Mouse (Mus musculus): Measurements from ENCODE around the gene Gimap4. TPM values are rescaled to one million over a fixed set of nuclear protein-coding genes. Genes with fewer than 3 reads are reported as not detected.

Gene Gimap4
- polyA plus RNA-seq (2011; ENCODE audit: insufficient read depth, insufficient read length, low replicate concordance, missing spikeins) = 20.7 and 41.0 TPM in 2 replicates

- H3K4me1 ChIP-seq (ENCODE audit: control insufficient read depth, insufficient read depth, low read length) = peaks cover 3% of the 10 kb centered on the region; the same call in 1 of the 2 replicates
These were observed at the start of gene Gimap4 for GRCm38 (mm10) chr6:48684319-48684718. Gimap4 (plus strand) TSS chr6:48684549.

DNA sequence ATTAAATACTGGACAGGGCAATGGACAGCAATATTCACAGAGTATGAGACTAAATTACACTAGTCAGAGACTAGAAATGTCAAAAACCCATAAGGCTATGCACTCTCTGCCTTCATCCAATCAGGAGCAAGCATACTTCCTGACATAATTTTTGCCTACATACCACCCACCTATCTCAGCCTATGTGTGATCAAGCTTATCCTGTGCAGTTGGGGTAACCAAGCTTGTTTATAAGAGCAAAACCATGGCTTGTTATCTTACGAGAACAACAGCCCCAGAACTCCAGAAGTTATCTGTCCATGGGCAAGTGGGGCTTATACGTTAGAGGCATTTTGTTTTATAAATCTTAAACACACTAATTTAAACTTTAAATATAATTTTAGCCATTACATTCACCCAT is 49.2 kb upstream of the Gimap4 start:
- H3K4me1 ChIP-seq (ENCODE audit: control insufficient read depth, insufficient read depth, low read length) = no peaks in the 10 kb centered on the region
- H3K4me3 ChIP-seq (replicated peaks; ENCODE audit: control insufficient read depth, low read depth, low read length) = no peak overlapping the region
- TF ChIP-seq CTCF (IDR thresholded peaks at IDR 0.05; ENCODE audit: control insufficient read depth, insufficient read depth, low read length) = no peak
- no peak for TF ChIP-seq POLR2A (IDR thresholded peaks at IDR 0.05; ENCODE audit: borderline replicate concordance, control insufficient read depth, low read depth, low read length)
- 63% methylated on average over 2 of the region's 2 CpGs for WGBS
- no peak overlapping the region for H3K27ac ChIP-seq (ENCODE audit: control insufficient read depth, insufficient read depth, low read depth, low read length, poor library complexity)

More at GRCm38 (mm10) chr6:48684319-48684718, at the start of gene Gimap4:
- H3K27ac ChIP-seq (ENCODE audit: control insufficient read depth, insufficient read depth, low read depth, low read length, poor library complexity) = peak within 1 kb of the TSS; percentile 41; the same call in 1 of the 2 replicates
- peak within 1 kb of the TSS; percentile 58 for H3K4me3 ChIP-seq (replicated peaks; ENCODE audit: control insufficient read depth, low read depth, low read length)
- no peak for TF ChIP-seq POLR2A (IDR thresholded peaks at IDR 0.05; ENCODE audit: borderline replicate concordance, control insufficient read depth, low read depth, low read length)
- no peak for TF ChIP-seq CTCF (IDR thresholded peaks at IDR 0.05; ENCODE audit: control insufficient read depth, insufficient read depth, low read length)
- 32% methylated on average over 5 of the region's 5 CpGs for whole genome bisulfite sequencing

- TF ChIP-seq POLR2A (IDR thresholded peaks at IDR 0.05; ENCODE audit: borderline replicate concordance, control insufficient read depth, low read depth, low read length) = no peak
- no peaks in the 10 kb centered on the region for H3K4me1 ChIP-seq (ENCODE audit: control insufficient read depth, insufficient read depth, low read length)
- 85% methylated on average over 6 of the region's 6 CpGs for WGBS
- H3K27ac ChIP-seq (ENCODE audit: control insufficient read depth, insufficient read depth, low read depth, low read length, poor library complexity) = no peak overlapping the region
- H3K4me3 ChIP-seq (replicated peaks; ENCODE audit: control insufficient read depth, low read depth, low read length) = no peak overlapping the region
These were observed 47.8 kb upstream of the Gimap4 start for GRCm38 (mm10) chr6:48636515-48636914.

DNA sequence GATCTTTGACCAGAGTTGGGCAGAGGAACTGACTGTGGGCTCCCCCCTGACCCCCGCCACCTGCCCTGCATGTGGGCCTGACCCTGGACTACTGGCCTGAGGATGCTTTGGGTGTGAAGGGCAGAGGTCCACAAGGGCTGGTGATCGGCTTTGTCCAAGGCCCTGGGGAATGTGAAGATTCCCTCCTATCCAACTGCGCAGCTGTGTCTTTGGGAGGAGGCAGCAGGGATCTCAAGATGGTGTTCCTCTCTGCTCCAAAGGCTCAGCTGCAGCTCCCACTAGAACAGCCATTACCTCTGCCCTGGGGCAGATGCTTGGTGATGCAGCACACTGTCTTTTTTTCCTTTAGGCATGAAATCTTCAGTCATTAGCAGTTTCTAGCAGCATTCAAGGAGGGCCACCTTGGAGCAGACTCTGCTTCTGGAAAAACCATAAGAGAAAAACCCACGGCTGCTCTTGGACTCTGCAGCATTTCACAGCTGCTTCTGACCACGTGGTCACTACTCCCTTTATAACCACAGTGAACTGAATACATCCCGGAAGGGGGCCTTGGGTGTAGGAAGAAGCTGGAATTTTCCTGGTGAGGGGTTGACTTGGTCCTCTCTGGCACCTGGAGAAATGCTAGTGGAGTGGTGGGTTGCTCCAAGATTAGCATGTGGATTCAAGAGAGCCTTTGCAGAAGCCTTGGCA is 46.4 kb upstream of the Gimap4 start:
- Histone ChIP-seq H3K4me3 (replicated peaks; ENCODE audit: control insufficient read depth, low read depth, low read length) (no peak overlapping the region), H3K4me1 (ENCODE audit: control insufficient read depth, insufficient read depth, low read length) (no peaks in the 10 kb centered on the region), H3K27ac (ENCODE audit: control insufficient read depth, insufficient read depth, low read depth, low read length, poor library complexity) (no peak overlapping the region)
- 70% methylated on average over 6 of the region's 6 CpGs for WGBS
- TF ChIP-seq POLR2A (IDR thresholded peaks at IDR 0.05; ENCODE audit: borderline replicate concordance, control insufficient read depth, low read depth, low read length) (no peak), CTCF (IDR thresholded peaks at IDR 0.05; ENCODE audit: control insufficient read depth, insufficient read depth, low read length) (no peak)

DNA sequence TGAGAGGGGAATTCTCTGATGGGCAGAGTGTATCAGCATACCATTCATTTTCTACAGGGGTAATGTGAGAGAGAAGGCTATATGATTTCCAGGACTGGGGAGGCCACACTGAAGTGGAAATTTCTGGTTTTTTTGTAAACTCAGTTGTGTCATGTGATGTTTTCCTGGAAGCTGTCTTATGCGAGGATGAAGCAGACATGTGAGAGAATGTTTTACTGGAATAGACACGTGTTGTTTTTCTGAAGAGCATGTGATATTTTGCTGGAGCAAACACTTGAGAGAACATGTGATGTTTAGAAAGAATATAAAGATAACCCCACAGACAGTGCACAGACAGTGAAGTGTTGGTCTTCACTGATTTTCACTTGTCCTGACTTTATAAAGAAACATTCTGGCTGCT is 45.8 kb upstream of the Gimap4 start:
- 73% methylated on average over 2 of the region's 2 CpGs for WGBS
- TF ChIP-seq CTCF (IDR thresholded peaks at IDR 0.05; ENCODE audit: control insufficient read depth, insufficient read depth, low read length) (no peak), POLR2A (IDR thresholded peaks at IDR 0.05; ENCODE audit: borderline replicate concordance, control insufficient read depth, low read depth, low read length) (no peak)
- H3K4me1 ChIP-seq (ENCODE audit: control insufficient read depth, insufficient read depth, low read length) = no peaks in the 10 kb centered on the region
- no peak overlapping the region for H3K4me3 ChIP-seq (replicated peaks; ENCODE audit: control insufficient read depth, low read depth, low read length)
- H3K27ac ChIP-seq (ENCODE audit: control insufficient read depth, insufficient read depth, low read depth, low read length, poor library complexity) = no peak overlapping the region

GRCm38 (mm10) chr6:48641391-48641790 is 43.0 kb upstream of the Gimap4 start:
- TF ChIP-seq POLR2A (IDR thresholded peaks at IDR 0.05; ENCODE audit: borderline replicate concordance, control insufficient read depth, low read depth, low read length) (no peak), CTCF (IDR thresholded peaks at IDR 0.05; ENCODE audit: control insufficient read depth, insufficient read depth, low read length) (no peak)
- no peak overlapping the region for H3K27ac ChIP-seq (ENCODE audit: control insufficient read depth, insufficient read depth, low read depth, low read length, poor library complexity)
- WGBS = 68% methylated on average over 6 of the region's 6 CpGs
- no peaks in the 10 kb centered on the region for H3K4me1 ChIP-seq (ENCODE audit: control insufficient read depth, insufficient read depth, low read length)
- no peak overlapping the region for H3K4me3 ChIP-seq (replicated peaks; ENCODE audit: control insufficient read depth, low read depth, low read length)

DNA sequence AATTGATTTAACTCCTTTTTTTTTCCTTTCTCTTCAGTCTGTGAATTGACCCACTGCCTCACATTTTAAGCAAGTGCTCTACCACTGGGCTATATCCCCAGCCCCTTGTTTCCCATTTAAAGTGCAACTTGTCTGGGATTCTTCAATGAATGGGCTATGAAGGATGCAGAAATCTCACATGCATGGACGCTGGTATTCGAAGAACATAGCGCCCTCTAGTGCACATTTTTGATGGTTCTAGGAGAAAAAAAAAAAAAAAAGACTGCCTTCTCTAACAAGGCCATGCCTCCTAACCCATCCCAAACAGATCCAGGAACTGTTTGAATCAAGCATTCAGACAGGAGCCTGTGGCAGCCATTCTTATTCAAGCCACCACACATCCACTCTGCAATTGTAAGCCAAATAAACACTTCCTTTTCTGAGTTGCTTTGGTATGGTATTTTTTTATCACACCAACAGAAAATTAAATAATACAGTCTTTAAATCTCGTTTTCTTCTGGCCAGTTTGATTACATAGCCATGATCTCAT is 41.5 kb upstream of the Gimap4 start:
- Histone ChIP-seq H3K27ac (ENCODE audit: control insufficient read depth, insufficient read depth, low read depth, low read length, poor library complexity) (no peak overlapping the region), H3K4me1 (ENCODE audit: control insufficient read depth, insufficient read depth, low read length) (no peaks in the 10 kb centered on the region), H3K4me3 (replicated peaks; ENCODE audit: control insufficient read depth, low read depth, low read length) (no peak overlapping the region)
- WGBS = 16% methylated on average over 4 of the region's 4 CpGs
- TF ChIP-seq CTCF (IDR thresholded peaks at IDR 0.05; ENCODE audit: control insufficient read depth, insufficient read depth, low read length) = no peak
- no peak for TF ChIP-seq POLR2A (IDR thresholded peaks at IDR 0.05; ENCODE audit: borderline replicate concordance, control insufficient read depth, low read depth, low read length)

- Histone ChIP-seq H3K4me1 (ENCODE audit: control insufficient read depth, insufficient read depth, low read length) (no peaks in the 10 kb centered on the region; the same call in 1 of the 2 replicates), H3K4me3 (replicated peaks; ENCODE audit: control insufficient read depth, low read depth, low read length) (no peak overlapping the region), H3K27ac (ENCODE audit: control insufficient read depth, insufficient read depth, low read depth, low read length, poor library complexity) (no peak overlapping the region)
- WGBS = 4% methylated on average over 12 of the region's 12 CpGs
- TF ChIP-seq CTCF (IDR thresholded peaks at IDR 0.05; ENCODE audit: control insufficient read depth, insufficient read depth, low read length) (peak; percentile 87), POLR2A (IDR thresholded peaks at IDR 0.05; ENCODE audit: borderline replicate concordance, control insufficient read depth, low read depth, low read length) (no peak)
These were observed 38.6 kb upstream of the Gimap4 start for GRCm38 (mm10) chr6:48645660-48646308.

Measured in bone marrow, adult 2 months (tissue).